Mouse (Mus musculus): ENCODE measurements around the gene Gm10638.

DNA sequence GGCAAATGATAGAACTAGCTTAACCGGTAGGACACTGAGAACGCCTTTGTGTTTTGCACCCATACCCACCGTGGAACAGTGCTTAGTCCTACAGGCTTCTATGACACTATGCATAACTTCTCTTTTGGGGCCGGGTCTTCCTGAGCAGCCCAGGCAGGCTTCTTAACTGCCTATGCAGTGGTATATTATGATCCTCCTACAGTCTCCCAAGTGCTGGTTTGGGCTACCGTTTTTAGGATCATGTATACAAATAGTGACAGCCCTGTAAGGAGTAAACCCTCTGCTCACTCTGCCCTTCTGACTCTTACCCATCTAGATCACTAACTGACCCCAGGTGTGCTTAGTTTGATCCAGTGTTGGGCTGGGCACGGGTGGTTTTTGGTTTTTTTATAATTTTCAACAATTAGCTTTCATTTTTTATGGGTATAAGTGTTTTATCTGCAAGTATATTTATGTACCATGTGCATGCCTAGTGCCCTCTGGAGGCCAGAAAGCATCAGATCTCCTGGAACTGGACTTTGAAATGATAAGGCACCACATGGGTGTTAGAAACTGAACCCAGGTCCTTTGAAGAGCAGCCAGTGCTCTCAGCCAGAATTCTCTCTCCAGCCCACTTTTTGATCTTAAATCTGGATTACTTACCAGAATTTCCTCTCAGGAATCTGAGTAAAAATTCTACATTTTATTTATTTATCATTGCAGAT is 24.6 kb upstream of the Gm10638 start:
- peak; percentile 26 for TF ChIP-seq CTCF (IDR thresholded peaks at IDR 0.05; ENCODE audit: low read depth, low read length)
- no peak for TF ChIP-seq POLR2A (IDR thresholded peaks at IDR 0.05; ENCODE audit: extremely low read depth, insufficient read depth, low read length)

Measured in liver, adult 2 months (tissue).